Mouse (Mus musculus): ENCODE results near the gene Oaz1. TPM values are rescaled to one million over a fixed set of nuclear protein-coding genes. Genes with fewer than 3 reads are reported as not detected.
A peak's percentile ranks its signal among the peaks of the same experiment; 100 is the strongest.

The Oaz1 gene
- total RNA-seq, 1 experiment from 2014 or later, result 242 TPM

DNA sequence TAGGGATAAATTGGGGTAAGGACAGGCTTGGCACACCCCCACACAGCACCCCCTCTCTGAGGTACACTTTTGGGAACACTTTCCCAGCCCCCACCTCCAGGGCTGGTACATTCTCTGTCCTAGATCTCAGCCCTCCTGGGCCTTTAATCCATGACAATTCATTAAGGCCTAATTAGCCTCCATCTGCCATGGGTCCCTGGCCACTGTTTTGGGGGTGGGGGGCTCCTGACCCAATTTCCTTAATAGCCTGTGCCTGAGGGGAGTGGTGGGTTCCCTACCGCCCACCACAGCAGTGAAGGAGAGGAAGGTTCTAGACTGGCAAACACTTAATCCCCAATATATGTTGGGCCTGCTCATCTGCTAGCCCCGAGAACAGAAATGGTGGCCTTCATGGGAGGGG, 15.2 kb downstream of the Oaz1 start:
- ATAC-seq (replicated peaks; ENCODE audit: insufficient number of reproducible peaks, low FRiP score, low TSS enrichment, poor library complexity, severe bottlenecking), result no peak

GRCm38 (mm10) chr10:80842334-80842733, 15.9 kb downstream of the Oaz1 start:
- no peak for ATAC-seq (replicated peaks; ENCODE audit: insufficient number of reproducible peaks, low FRiP score, low TSS enrichment, poor library complexity, severe bottlenecking)

DNA sequence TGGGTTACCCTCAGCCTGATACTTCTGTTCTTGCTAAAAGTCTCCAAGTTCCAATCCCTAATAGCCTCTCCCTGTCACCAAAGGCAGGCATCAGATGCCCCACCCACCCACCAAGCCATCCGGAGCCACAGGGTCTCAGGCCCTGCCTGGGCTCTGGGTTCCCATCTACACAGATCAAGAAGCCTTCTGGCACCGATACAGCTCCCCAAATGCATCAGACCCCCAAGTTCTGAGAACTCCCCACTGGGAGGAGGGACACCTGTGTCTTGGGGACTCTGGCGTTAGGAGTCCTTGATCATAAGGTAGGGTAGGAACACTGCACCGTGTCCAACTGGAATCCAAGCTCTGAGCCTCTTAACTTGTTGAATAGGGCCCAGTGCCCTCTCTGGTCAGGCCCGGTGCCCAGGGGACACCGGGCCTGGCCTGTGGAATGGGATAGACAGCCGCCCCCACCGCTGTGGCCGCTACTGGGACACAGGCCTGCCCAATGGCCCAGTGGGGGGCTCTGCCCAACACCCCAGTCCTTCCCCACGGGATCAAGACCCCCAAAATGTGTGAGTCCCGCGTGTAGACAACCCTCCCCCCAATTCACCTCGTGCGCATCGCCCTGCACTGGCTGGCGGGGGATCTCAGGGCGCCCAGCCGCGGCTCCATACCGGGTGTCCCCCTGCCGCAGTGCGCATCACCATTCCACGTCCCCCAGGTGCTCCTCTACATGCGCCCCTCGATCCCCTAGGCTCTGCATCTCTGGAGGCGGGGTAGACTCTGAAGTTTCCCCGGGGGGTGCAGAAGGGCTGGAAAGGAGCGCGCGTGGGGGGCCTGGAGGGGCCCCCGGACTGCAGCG, 16.9 kb downstream of the Oaz1 start:
- ATAC-seq (replicated peaks; ENCODE audit: insufficient number of reproducible peaks, low FRiP score, low TSS enrichment, poor library complexity, severe bottlenecking), result no peak

- no peak for ATAC-seq (replicated peaks; ENCODE audit: insufficient number of reproducible peaks, low FRiP score, low TSS enrichment, poor library complexity, severe bottlenecking)
Observed at GRCm38 (mm10) chr10:80843931-80844547, 17.6 kb downstream of the Oaz1 start, which contains the start of gene Lingo3. Lingo3 (minus strand) TSS chr10:80844039.

DNA sequence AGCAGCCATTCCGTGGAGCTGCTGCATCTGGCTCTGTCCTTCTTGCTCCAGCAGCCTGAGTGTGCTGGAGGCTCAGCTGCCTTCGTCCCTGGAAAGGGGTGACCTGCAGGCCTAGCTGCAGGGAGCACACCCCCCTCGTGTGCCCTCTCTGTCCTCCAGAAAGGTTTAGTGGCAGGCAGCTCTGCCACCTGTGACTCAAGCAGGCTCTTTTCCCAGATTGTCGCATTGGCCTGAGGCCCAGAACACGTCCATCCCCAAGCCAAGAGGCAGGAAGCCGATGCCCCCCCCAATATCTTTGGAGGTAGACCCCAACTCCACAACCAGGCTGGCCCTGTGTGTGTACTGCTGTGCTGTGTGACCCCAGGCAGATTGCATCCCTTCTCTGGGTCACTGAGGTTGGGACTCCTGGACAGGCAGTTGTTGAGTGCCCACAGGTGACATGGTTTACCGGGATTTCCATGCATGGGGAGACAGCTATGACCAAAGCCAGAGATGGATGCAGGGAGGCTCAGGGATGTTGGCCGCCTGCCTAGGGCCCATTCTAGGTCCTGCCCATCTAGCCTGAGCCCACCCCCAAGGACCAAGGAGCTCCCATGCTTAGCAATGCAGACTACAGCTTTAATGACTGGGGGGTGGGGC, 18.7 kb downstream of the Oaz1 start:
- no peak for ATAC-seq (replicated peaks; ENCODE audit: insufficient number of reproducible peaks, low FRiP score, low TSS enrichment, poor library complexity, severe bottlenecking)

DNA sequence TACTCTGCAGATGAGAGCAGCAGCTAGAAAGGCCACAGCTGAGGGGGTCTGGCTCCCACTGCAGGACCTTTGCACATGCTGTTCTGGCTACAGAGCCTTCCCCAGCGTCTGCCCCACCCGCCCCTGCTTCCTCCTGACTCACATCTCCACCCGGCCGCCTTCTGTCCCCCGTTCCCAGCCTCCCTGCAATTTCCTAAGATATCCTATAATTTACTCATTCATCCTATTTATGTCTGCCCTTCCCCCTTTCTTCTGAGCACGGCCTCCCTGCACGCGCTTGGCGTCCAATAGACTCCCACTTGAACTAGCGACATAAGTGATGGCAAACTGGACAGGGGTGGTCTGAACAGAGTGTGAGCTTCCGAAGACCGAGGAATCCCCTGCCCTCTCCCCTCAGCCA, 19.3 kb downstream of the Oaz1 start:
- ATAC-seq (replicated peaks; ENCODE audit: insufficient number of reproducible peaks, low FRiP score, low TSS enrichment, poor library complexity, severe bottlenecking), result no peak

DNA sequence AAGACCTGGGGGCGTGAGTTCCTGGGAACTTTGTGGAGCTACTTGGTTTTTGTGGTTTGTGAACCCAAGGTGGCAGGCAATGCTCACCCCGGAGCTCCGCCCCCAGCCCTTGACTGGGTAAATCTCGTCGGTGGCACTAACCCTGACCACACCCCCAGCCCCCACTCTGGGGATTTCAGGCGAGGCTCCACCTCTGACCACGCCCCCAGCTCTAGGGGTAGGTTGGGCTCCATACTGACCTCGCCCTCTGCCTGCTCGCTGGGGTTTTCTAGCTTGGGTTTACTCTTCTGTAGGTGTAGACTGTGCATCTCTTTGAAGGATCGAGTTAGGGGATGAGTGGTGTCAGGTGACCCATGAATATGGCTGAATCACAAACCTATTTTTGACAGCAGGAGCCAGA, 22.1 kb downstream of the Oaz1 start:
- no peak for ATAC-seq (replicated peaks; ENCODE audit: insufficient number of reproducible peaks, low FRiP score, low TSS enrichment, poor library complexity, severe bottlenecking)

GRCm38 (mm10) chr10:80854913-80855748, 28.7 kb downstream of the Oaz1 start, which contains the start of the genes Lsm7 and Sppl2b:
Lsm7 (minus strand) TSS chr10:80855209.
Sppl2b (plus strand) TSS chr10:80855275.
- ATAC-seq (replicated peaks; ENCODE audit: insufficient number of reproducible peaks, low FRiP score, low TSS enrichment, poor library complexity, severe bottlenecking), result peak; percentile 71

- ATAC-seq (replicated peaks; ENCODE audit: insufficient number of reproducible peaks, low FRiP score, low TSS enrichment, poor library complexity, severe bottlenecking), result no peak
Observed at GRCm38 (mm10) chr10:80855749-80856073, 29.3 kb downstream of the Oaz1 start.

DNA sequence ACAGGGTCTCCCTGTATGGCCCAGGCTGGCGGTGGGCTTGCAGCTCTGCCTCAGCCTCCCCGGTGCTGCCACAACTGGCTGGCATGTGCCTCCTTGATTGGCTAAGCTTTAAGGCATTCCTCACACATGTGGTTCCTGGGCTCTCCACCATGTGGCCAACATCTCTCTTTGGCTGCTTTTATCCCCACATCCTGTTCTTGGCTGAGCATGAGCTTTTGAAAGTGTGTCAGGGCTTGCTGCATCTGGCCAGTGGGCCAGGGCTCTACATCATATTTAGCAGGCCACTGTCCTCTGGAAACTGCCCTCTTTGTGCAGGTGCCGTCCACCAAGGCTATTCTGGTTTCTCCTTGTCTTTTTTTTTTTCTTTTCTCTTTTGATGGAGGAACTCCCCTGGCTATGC, 29.8 kb downstream of the Oaz1 start:
- no peak for ATAC-seq (replicated peaks; ENCODE audit: insufficient number of reproducible peaks, low FRiP score, low TSS enrichment, poor library complexity, severe bottlenecking)

GRCm38 (mm10) chr10:80856908-80857307, 30.5 kb downstream of the Oaz1 start:
- no peak for ATAC-seq (replicated peaks; ENCODE audit: insufficient number of reproducible peaks, low FRiP score, low TSS enrichment, poor library complexity, severe bottlenecking)

- no peak for ATAC-seq (replicated peaks; ENCODE audit: insufficient number of reproducible peaks, low FRiP score, low TSS enrichment, poor library complexity, severe bottlenecking)
Observed at GRCm38 (mm10) chr10:80857386-80857785, 30.9 kb downstream of the Oaz1 start.

GRCm38 (mm10) chr10:80857848-80858247, 31.4 kb downstream of the Oaz1 start:
- no peak for ATAC-seq (replicated peaks; ENCODE audit: insufficient number of reproducible peaks, low FRiP score, low TSS enrichment, poor library complexity, severe bottlenecking)

- ATAC-seq (replicated peaks; ENCODE audit: insufficient number of reproducible peaks, low FRiP score, low TSS enrichment, poor library complexity, severe bottlenecking), result no peak
Observed at GRCm38 (mm10) chr10:80858350-80858935, 32.0 kb downstream of the Oaz1 start.

- ATAC-seq (replicated peaks; ENCODE audit: insufficient number of reproducible peaks, low FRiP score, low TSS enrichment, poor library complexity, severe bottlenecking), result no peak
Observed at GRCm38 (mm10) chr10:80862305-80862704, 35.8 kb downstream of the Oaz1 start.

- ATAC-seq (replicated peaks; ENCODE audit: insufficient number of reproducible peaks, low FRiP score, low TSS enrichment, poor library complexity, severe bottlenecking), result no peak
Observed at GRCm38 (mm10) chr10:80864446-80864845, 38.0 kb downstream of the Oaz1 start.

DNA sequence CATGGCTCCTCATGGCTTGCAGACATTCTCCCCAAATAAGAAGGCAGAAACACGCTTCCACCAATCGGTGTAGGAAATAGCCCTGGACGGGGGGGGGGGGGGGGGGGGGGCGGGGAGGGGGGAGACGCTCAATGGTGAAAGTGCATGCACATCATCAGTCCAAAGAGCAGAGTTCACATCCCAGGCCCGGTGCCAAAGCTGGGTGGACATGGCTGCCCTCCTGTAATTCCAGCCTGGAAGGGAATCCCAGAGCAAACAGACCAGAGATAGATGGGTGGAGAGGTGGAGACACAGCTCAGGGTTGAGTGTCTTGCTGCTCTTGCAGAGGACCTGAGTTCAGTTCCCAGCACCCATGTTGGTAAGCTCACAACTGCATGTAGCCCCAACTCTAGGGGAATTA, 44.5 kb downstream of the Oaz1 start:
- no peak for ATAC-seq (replicated peaks; ENCODE audit: insufficient number of reproducible peaks, low FRiP score, low TSS enrichment, poor library complexity, severe bottlenecking)

GRCm38 (mm10) chr10:80871581-80871980, 45.1 kb downstream of the Oaz1 start, which contains the start of gene Tmprss9:
Tmprss9 (plus strand) TSS chr10:80871848.
- no peak for ATAC-seq (replicated peaks; ENCODE audit: insufficient number of reproducible peaks, low FRiP score, low TSS enrichment, poor library complexity, severe bottlenecking)

Data from monocyte, adult 5-6 weeks (primary cell).